In the genomic region with DNA sequence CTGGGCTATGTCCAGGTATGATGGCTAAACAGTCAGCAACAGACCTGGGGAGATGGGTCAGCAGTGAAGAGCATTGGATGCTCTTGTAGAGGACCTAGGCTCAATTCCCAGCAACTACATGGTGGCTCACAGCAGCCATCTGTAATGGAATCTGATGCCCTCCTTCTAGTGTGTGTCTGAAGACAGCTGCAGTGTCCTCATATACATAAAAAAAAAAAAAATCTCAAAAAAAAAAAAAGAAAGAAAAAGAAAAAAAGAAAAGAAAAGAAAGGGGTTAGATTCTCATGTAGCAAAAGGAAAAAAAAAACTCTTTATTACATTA, we compare ENCODE assay signal across 16 mouse cellular contexts. TPM values are rescaled to one million over a fixed set of nuclear protein-coding genes. Genes with fewer than 3 reads are reported as not detected.
A peak's percentile ranks its signal among the peaks of the same experiment; 100 is the strongest.
DNase-seq lines count a peak whose midpoint lies in the region; ATAC-seq lines count a peak whose summit lies in the region.
"Had no signal": no experiment of that assay in that cellular context is flagged by ENCODE, and none has a peak within 500 bp of the region (broad histone marks: within the 10 kb centered on the region; RNA-seq: fewer than 3 reads in every experiment).

No protein-coding gene starts in this region.

- H3K27ac ChIP-seq in forebrain, embryonic 12.5 days = no peak overlapping the region
- H3K27ac ChIP-seq in forebrain, embryonic 10.5 days = no peak overlapping the region
- no peak overlapping the region for H3K27ac ChIP-seq in midbrain, embryonic 15.5 days
- H3K27ac ChIP-seq in midbrain, embryonic 13.5 days = no peak overlapping the region
- H3K27ac ChIP-seq in hindbrain, embryonic 16.5 days (ENCODE audit: low read depth, low read length) = no peak overlapping the region
- H3K27ac ChIP-seq in neural tube, embryonic 15.5 days (replicated peaks) = no peak overlapping the region
- no peak overlapping the region for H3K27ac ChIP-seq in embryonic facial prominence, embryonic 10.5 days (replicated peaks)
- H3K27ac ChIP-seq: embryonic facial prominence, embryonic 15.5 days; limb, embryonic 10.5 days; liver, embryonic 13.5 days; lung, embryonic 15.5 days; macrophage had no signal

- no peak overlapping the region for H3K4me2 ChIP-seq in forebrain, embryonic 12.5 days
- H3K4me2 ChIP-seq in midbrain, embryonic 15.5 days = no peak overlapping the region
- no peak overlapping the region for H3K4me2 ChIP-seq in midbrain, embryonic 13.5 days (replicated peaks)
- H3K4me2 ChIP-seq in hindbrain, embryonic 16.5 days (ENCODE audit: low read length) = no peak overlapping the region
- no peak overlapping the region for H3K4me2 ChIP-seq in neural tube, embryonic 15.5 days
- H3K4me2 ChIP-seq: embryonic facial prominence, embryonic 15.5 days; liver, embryonic 13.5 days; lung, embryonic 15.5 days had no signal

- no peak for DNase-seq in forebrain, embryonic 10.5 days (ENCODE audit: extremely low spot score, low spot score)
- DNase-seq in right cerebral cortex, postnatal 25 days = no peak
- DNase-seq in embryonic facial prominence, embryonic 10.5 days (ENCODE audit: low spot score) = no peak

- H3K27me3 ChIP-seq in forebrain, embryonic 12.5 days = no peaks in the 10 kb centered on the region
- H3K27me3 ChIP-seq in forebrain, embryonic 10.5 days (ENCODE audit: poor library complexity, severe bottlenecking) = no peaks in the 10 kb centered on the region
- no peaks in the 10 kb centered on the region for H3K27me3 ChIP-seq in midbrain, embryonic 15.5 days (replicated peaks)
- no peaks in the 10 kb centered on the region for H3K27me3 ChIP-seq in midbrain, embryonic 13.5 days
- H3K27me3 ChIP-seq in hindbrain, embryonic 16.5 days (replicated peaks; ENCODE audit: control insufficient read depth, insufficient read depth, low read length) = no peaks in the 10 kb centered on the region
- no peaks in the 10 kb centered on the region for H3K27me3 ChIP-seq in neural tube, embryonic 15.5 days (replicated peaks)
- no peaks in the 10 kb centered on the region for H3K27me3 ChIP-seq in embryonic facial prominence, embryonic 10.5 days (replicated peaks; ENCODE audit: low read depth, poor library complexity, severe bottlenecking)
- H3K27me3 ChIP-seq: embryonic facial prominence, embryonic 15.5 days; liver, embryonic 13.5 days; lung, embryonic 15.5 days had no signal

- H3K36me3 ChIP-seq in forebrain, embryonic 12.5 days (replicated peaks) = peaks cover 10% of the 10 kb centered on the region
- peaks cover 10% of the 10 kb centered on the region for H3K36me3 ChIP-seq in forebrain, embryonic 10.5 days (replicated peaks)
- H3K36me3 ChIP-seq in midbrain, embryonic 15.5 days (replicated peaks) = peaks cover 9% of the 10 kb centered on the region; the same call in 1 of the 2 replicates
- H3K36me3 ChIP-seq in midbrain, embryonic 13.5 days = peaks cover 17% of the 10 kb centered on the region
- 0 out of 2 replicates have a peak, but pooled peaks cover 2% of the 10 kb centered on the region for H3K36me3 ChIP-seq in hindbrain, embryonic 16.5 days (ENCODE audit: control insufficient read depth, insufficient read depth, low read length)
- peaks cover 13% of the 10 kb centered on the region; the same call in 1 of the 2 replicates for H3K36me3 ChIP-seq in neural tube, embryonic 15.5 days
- peaks cover 16% of the 10 kb centered on the region; the same call in 1 of the 2 replicates for H3K36me3 ChIP-seq in embryonic facial prominence, embryonic 10.5 days (replicated peaks)

- no peak overlapping the region for H3K4me3 ChIP-seq in forebrain, embryonic 12.5 days (replicated peaks)
- no peak overlapping the region for H3K4me3 ChIP-seq in forebrain, embryonic 10.5 days
- H3K4me3 ChIP-seq in midbrain, embryonic 15.5 days = no peak overlapping the region
- no peak overlapping the region for H3K4me3 ChIP-seq in midbrain, embryonic 13.5 days (replicated peaks)
- no peak overlapping the region for H3K4me3 ChIP-seq in hindbrain, embryonic 16.5 days (ENCODE audit: low read length)
- no peak overlapping the region for H3K4me3 ChIP-seq in neural tube, embryonic 15.5 days (replicated peaks)
- H3K4me3 ChIP-seq in embryonic facial prominence, embryonic 10.5 days = no peak overlapping the region
- H3K4me3 ChIP-seq: embryonic facial prominence, embryonic 15.5 days; limb, embryonic 10.5 days; liver, embryonic 13.5 days; lung, embryonic 15.5 days had no signal

- ATAC-seq in forebrain, embryonic 12.5 days (ENCODE audit: low FRiP score) = peak; percentile 58; the same call in 1 of the 2 replicates
- ATAC-seq in midbrain, embryonic 15.5 days (replicated peaks) = 0 out of 2 replicates have a peak, but pooled peaks have one; percentile 43
- ATAC-seq in midbrain, embryonic 13.5 days = no peak
- ATAC-seq in hindbrain, embryonic 16.5 days = 0 out of 2 replicates have a peak, but pooled peaks have one; percentile 25
- ATAC-seq in neural tube, embryonic 15.5 days (ENCODE audit: low FRiP score) = 0 out of 2 replicates have a peak, but pooled peaks have one; percentile 17

- peaks cover 9% of the 10 kb centered on the region for H3K4me1 ChIP-seq in forebrain, embryonic 12.5 days
- peaks cover 10% of the 10 kb centered on the region for H3K4me1 ChIP-seq in forebrain, embryonic 10.5 days
- H3K4me1 ChIP-seq in midbrain, embryonic 15.5 days = no peaks in the 10 kb centered on the region
- H3K4me1 ChIP-seq in midbrain, embryonic 13.5 days (replicated peaks) = peaks cover 7% of the 10 kb centered on the region; the same call in 1 of the 2 replicates
- H3K4me1 ChIP-seq in hindbrain, embryonic 16.5 days (ENCODE audit: control insufficient read depth, insufficient read depth, low read depth, low read length) = no peaks in the 10 kb centered on the region
- H3K4me1 ChIP-seq in neural tube, embryonic 15.5 days = no peaks in the 10 kb centered on the region
- no peaks in the 10 kb centered on the region for H3K4me1 ChIP-seq in embryonic facial prominence, embryonic 10.5 days
- H3K4me1 ChIP-seq: embryonic facial prominence, embryonic 15.5 days; limb, embryonic 10.5 days; liver, embryonic 13.5 days; lung, embryonic 15.5 days had no signal

- no peaks in the 10 kb centered on the region for H3K9me3 ChIP-seq in forebrain, embryonic 12.5 days
- no peaks in the 10 kb centered on the region for H3K9me3 ChIP-seq in forebrain, embryonic 10.5 days
- H3K9me3 ChIP-seq in midbrain, embryonic 15.5 days = no peaks in the 10 kb centered on the region
- no peaks in the 10 kb centered on the region for H3K9me3 ChIP-seq in midbrain, embryonic 13.5 days
- H3K9me3 ChIP-seq in hindbrain, embryonic 16.5 days (ENCODE audit: control insufficient read depth, low read length) = no peaks in the 10 kb centered on the region
- H3K9me3 ChIP-seq in neural tube, embryonic 15.5 days (replicated peaks) = no peaks in the 10 kb centered on the region
- no peaks in the 10 kb centered on the region for H3K9me3 ChIP-seq in embryonic facial prominence, embryonic 10.5 days
- H3K9me3 ChIP-seq: embryonic facial prominence, embryonic 15.5 days; limb, embryonic 10.5 days; liver, embryonic 13.5 days; lung, embryonic 15.5 days had no signal

- H3K9ac ChIP-seq in forebrain, embryonic 12.5 days = no peak overlapping the region
- no peak overlapping the region for H3K9ac ChIP-seq in midbrain, embryonic 15.5 days
- no peak overlapping the region for H3K9ac ChIP-seq in midbrain, embryonic 13.5 days (replicated peaks)
- H3K9ac ChIP-seq in hindbrain, embryonic 16.5 days (ENCODE audit: low read depth, low read length) = no peak overlapping the region
- no peak overlapping the region for H3K9ac ChIP-seq in neural tube, embryonic 15.5 days (replicated peaks)
- H3K9ac ChIP-seq: embryonic facial prominence, embryonic 15.5 days; liver, embryonic 13.5 days; lung, embryonic 15.5 days had no signal

RNA-seq across cellular contexts. Expression of a gene that starts 15.6 kb away (rescaled TPM):
- 16.6 and 17.2 TPM in 2 replicates for polyA plus RNA-seq in forebrain, embryonic 12.5 days (2016; fragmentation: Nextera tagmentation; extraction: Ambion mirVana)
- 10.6 and 12.4 TPM in 2 replicates for polyA plus RNA-seq in forebrain, embryonic 10.5 days (2016; fragmentation: Nextera tagmentation; extraction: Ambion mirVana)
- polyA plus RNA-seq in midbrain, embryonic 15.5 days (2015; fragmentation: Nextera tagmentation; extraction: Ambion mirVana) = 15.4 and 16.6 TPM in 2 replicates
- 15.3 and 20.6 TPM in 2 replicates for polyA plus RNA-seq in midbrain, embryonic 13.5 days (2015; fragmentation: Nextera tagmentation; extraction: Ambion mirVana)
- 18.9 and 20.2 TPM in 2 replicates for polyA plus RNA-seq in hindbrain, embryonic 16.5 days (2015; fragmentation: Nextera tagmentation; extraction: Ambion mirVana)
- polyA plus RNA-seq in neural tube, embryonic 15.5 days (2015; fragmentation: Nextera tagmentation; extraction: Ambion mirVana) = 18.1 and 21.1 TPM in 2 replicates
- polyA plus RNA-seq in embryonic facial prominence, embryonic 10.5 days (2016; fragmentation: Nextera tagmentation; extraction: Ambion mirVana) = 10.2 and 11.7 TPM in 2 replicates
- polyA plus RNA-seq: CD4-positive, CD25-positive, alpha-beta regulatory T cell, adult 4 months; inflammation-experienced regulatory T-cells, adult 6 months had no signal

RNA-seq across cellular contexts. Expression of a gene that starts 25.3 kb away (rescaled TPM):
- 117 and 131 TPM in 2 replicates for polyA plus RNA-seq in forebrain, embryonic 12.5 days (2016; fragmentation: Nextera tagmentation; extraction: Ambion mirVana)
- 153 and 161 TPM in 2 replicates for polyA plus RNA-seq in forebrain, embryonic 10.5 days (2016; fragmentation: Nextera tagmentation; extraction: Ambion mirVana)
- polyA plus RNA-seq in midbrain, embryonic 15.5 days (2015; fragmentation: Nextera tagmentation; extraction: Ambion mirVana) = 84.7 and 98.7 TPM in 2 replicates
- 113 and 114 TPM in 2 replicates for polyA plus RNA-seq in midbrain, embryonic 13.5 days (2015; fragmentation: Nextera tagmentation; extraction: Ambion mirVana)
- polyA plus RNA-seq in hindbrain, embryonic 16.5 days (2015; fragmentation: Nextera tagmentation; extraction: Ambion mirVana) = 82.7 and 89.6 TPM in 2 replicates
- 96.4 and 125 TPM in 2 replicates for polyA plus RNA-seq in neural tube, embryonic 15.5 days (2015; fragmentation: Nextera tagmentation; extraction: Ambion mirVana)
- 142 and 152 TPM in 2 replicates for polyA plus RNA-seq in embryonic facial prominence, embryonic 10.5 days (2016; fragmentation: Nextera tagmentation; extraction: Ambion mirVana)

RNA-seq across cellular contexts. Expression of a gene that starts 38.9 kb away (rescaled TPM):
- polyA plus RNA-seq in forebrain, embryonic 12.5 days (2016; fragmentation: Nextera tagmentation; extraction: Ambion mirVana) = not detected in 2 replicates
- polyA plus RNA-seq in forebrain, embryonic 10.5 days (2016; fragmentation: Nextera tagmentation; extraction: Ambion mirVana) = not detected in 2 replicates
- polyA plus RNA-seq in midbrain, embryonic 15.5 days (2015; fragmentation: Nextera tagmentation; extraction: Ambion mirVana) = 0.09 TPM in 1 of 2 replicates, not detected in the other
- not detected in 2 replicates for polyA plus RNA-seq in midbrain, embryonic 13.5 days (2015; fragmentation: Nextera tagmentation; extraction: Ambion mirVana)
- 0.14 TPM in 1 of 2 replicates, not detected in the other for polyA plus RNA-seq in hindbrain, embryonic 16.5 days (2015; fragmentation: Nextera tagmentation; extraction: Ambion mirVana)
- polyA plus RNA-seq in neural tube, embryonic 15.5 days (2015; fragmentation: Nextera tagmentation; extraction: Ambion mirVana) = not detected in 2 replicates
- polyA plus RNA-seq in embryonic facial prominence, embryonic 10.5 days (2016; fragmentation: Nextera tagmentation; extraction: Ambion mirVana) = not detected in 2 replicates
- polyA plus RNA-seq: cortical plate, adult 2 months; inflammation-experienced regulatory T-cells, adult 6 months; limb, embryonic 10.5 days had no signal
